Comparison of ENCODE assay signal across 22 mouse cellular contexts in the genomic region with DNA sequence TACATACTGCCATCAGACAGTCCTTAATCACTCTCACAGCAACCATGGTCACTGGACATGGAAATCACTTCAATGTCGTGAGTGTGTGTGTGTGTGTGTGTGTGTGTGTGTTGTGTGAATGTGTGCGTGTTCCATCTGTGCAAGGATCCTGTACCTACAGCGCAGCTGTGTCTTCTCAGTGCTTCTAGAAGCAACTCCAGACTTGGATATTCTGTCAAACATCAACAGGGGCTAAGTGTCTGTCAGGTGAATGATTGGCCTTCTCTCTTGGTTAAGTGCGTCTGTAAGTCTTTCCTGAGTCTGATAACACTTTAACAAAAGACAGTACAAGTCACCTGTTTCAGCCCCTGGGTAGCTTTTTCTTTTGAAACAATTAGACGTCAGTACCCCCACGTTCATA.
"Had no signal": no experiment of that assay in that cellular context is flagged by ENCODE, and none has a peak within 500 bp of the region (broad histone marks: within the 10 kb centered on the region; RNA-seq: fewer than 3 reads in every experiment).

No protein-coding gene starts in this region.

- H3K9me3 ChIP-seq: heart, embryonic 13.5 days; heart, embryonic 15.5 days; hindbrain, embryonic 13.5 days; hindbrain, embryonic 15.5 days; limb, embryonic 13.5 days; limb, embryonic 15.5 days; liver, embryonic 12.5 days had no signal

- H3K4me2 ChIP-seq: heart, embryonic 11.5 days; heart, embryonic 13.5 days; heart, embryonic 15.5 days; hindbrain, embryonic 13.5 days; hindbrain, embryonic 15.5 days; limb, embryonic 13.5 days; limb, embryonic 15.5 days; liver, embryonic 12.5 days had no signal

- H3K9ac ChIP-seq: forebrain, postnatal 0 days; heart, embryonic 13.5 days; heart, embryonic 15.5 days; hindbrain, embryonic 13.5 days; hindbrain, embryonic 15.5 days; limb, embryonic 13.5 days; limb, embryonic 15.5 days; liver, embryonic 12.5 days; liver, embryonic 14.5 days had no signal

- H3K36me3 ChIP-seq: heart, embryonic 13.5 days; heart, embryonic 15.5 days; hindbrain, embryonic 13.5 days; hindbrain, embryonic 15.5 days; limb, embryonic 13.5 days; limb, embryonic 15.5 days; liver, embryonic 12.5 days had no signal

- ATAC-seq: forebrain, postnatal 0 days; hindbrain, postnatal 0 days; liver, embryonic 12.5 days had no signal

- H3K4me3 ChIP-seq: heart, embryonic 13.5 days; heart, embryonic 15.5 days; hindbrain, embryonic 13.5 days; hindbrain, embryonic 15.5 days; limb, embryonic 13.5 days; limb, embryonic 15.5 days; liver, embryonic 12.5 days had no signal

- H3K4me1 ChIP-seq: hindbrain, embryonic 13.5 days; hindbrain, embryonic 15.5 days; limb, embryonic 13.5 days; limb, embryonic 15.5 days had no signal

- H3K27ac ChIP-seq: heart, embryonic 13.5 days; heart, embryonic 15.5 days; hindbrain, embryonic 13.5 days; hindbrain, embryonic 15.5 days; hindbrain, postnatal 0 days; kidney, postnatal 0 days; limb, embryonic 13.5 days; limb, embryonic 15.5 days; liver, embryonic 12.5 days; liver, embryonic 14.5 days had no signal

- H3K27me3 ChIP-seq: heart, embryonic 13.5 days; heart, embryonic 15.5 days; hindbrain, embryonic 13.5 days; hindbrain, embryonic 15.5 days; limb, embryonic 15.5 days; liver, embryonic 12.5 days had no signal

- DNase-seq: forebrain, postnatal 0 days; gastrocnemius, postnatal 14 days; gastrocnemius, postnatal 36 days; heart, adult 18-20 months; heart, postnatal 14 days; heart, postnatal 36 days; kidney, adult 18-20 months; kidney, postnatal 25 days; layer of hippocampus, adult 9-11 months; layer of hippocampus, postnatal 36 days; left cerebral cortex, postnatal 4 days had no signal
